Mouse (Mus musculus) CH12.LX (cell line): ENCODE measurements around the gene Apol7a.

Experiments used
- CHD1 ChIP-seq: IDR thresholded peaks from 2 replicates; pipeline ENCODE4 v1.6.1; 2012; ENCODE audit warnings: low read depth, low read length, improper control_type of control experiment, inconsistent platforms
- CTCF ChIP-seq, 2 experiments: IDR thresholded peaks in 1 of 2; conservative IDR thresholded peaks in 1 of 2; 2 replicates each; pipeline ENCODE4 v1.5.1; 2011 to 2012; ENCODE audit warnings: low read depth in 2 of 2, low read length in 2 of 2, improper control_type of control experiment in 1 of 2, inconsistent platforms in 1 of 2, mild to moderate bottlenecking in 1 of 2, moderate library complexity in 1 of 2
- NELFE ChIP-seq: IDR thresholded peaks from 2 replicates; pipeline ENCODE4 v1.6.1; 2011; ENCODE audit warnings: low read depth, low read length, improper control_type of control experiment
- USF1 ChIP-seq: IDR thresholded peaks from 2 replicates; pipeline ENCODE4 v1.6.1; 2014; ENCODE audit warnings: low read depth, mild to moderate bottlenecking, inconsistent platforms, low read length, improper control_type of control experiment
- ZC3H11A ChIP-seq: IDR thresholded peaks from 2 replicates; pipeline ENCODE4 v1.6.1; 2012; ENCODE audit warnings: low read depth, mild to moderate bottlenecking, inconsistent platforms, low read length, improper control_type of control experiment

GRCm38 (mm10) chr15:77377419-77377818 lies 21.5 kb downstream of the Apol7a start:
- TF ChIP-seq CHD1 = no peak
- no peak for TF ChIP-seq CTCF (conservative IDR thresholded peaks at IDR 0.05 in 1 of 2, IDR thresholded peaks at IDR 0.05 in 1 of 2; ENCODE audit: low read depth in 2 of 2, low read length in 2 of 2)
- no peak for TF ChIP-seq ZC3H11A
- TF ChIP-seq USF1 = no peak
- no peak for TF ChIP-seq NELFE
